Mouse (Mus musculus) intestine, postnatal 0 days (tissue): ENCODE measurements around the gene 5730522E02Rik. TPM values are rescaled to one million over a fixed set of nuclear protein-coding genes. Genes with fewer than 3 reads are reported as not detected.

Source experiments
- ATAC-seq: fragments of 200-750 bp; cut with Nextera tagmentation; 2 replicates; pipeline ENCODE4 v1.8.0; 2017; ENCODE audit warnings: mild to moderate bottlenecking, moderate TSS enrichment, moderate library complexity
- H3K27ac ChIP-seq: fragments of 300-500 bp; sonication (generic); 2 replicates; pipeline ENCODE4 v1.5.1; 2014; ENCODE audit warnings: mild to moderate bottlenecking, low read depth, low read length, moderate library complexity
- H3K27me3 ChIP-seq: fragments of 300-500 bp; sonication (generic); replicated peaks from 2 replicates; pipeline ENCODE4 v1.6.1; 2014; ENCODE audit warnings: low read length, mixed read lengths; ENCODE audit not compliant: control insufficient read depth, insufficient read depth
- H3K36me3 ChIP-seq: fragments of 300-500 bp; sonication (generic); 2 replicates; pipeline ENCODE4 v1.6.1; 2014; ENCODE audit warnings: mild to moderate bottlenecking, moderate library complexity; ENCODE audit not compliant: control insufficient read depth, insufficient read depth
- H3K4me1 ChIP-seq: fragments of 300-500 bp; sonication (generic); replicated peaks from 2 replicates; pipeline ENCODE4 v1.6.1; 2014; ENCODE audit warnings: antibody characterized with exemption, low read length, mixed read lengths; ENCODE audit not compliant: control insufficient read depth, insufficient read depth
- H3K4me2 ChIP-seq: fragments of 300-500 bp; sonication (generic); replicated peaks from 2 replicates; pipeline ENCODE4 v1.6.1; 2014; ENCODE audit warnings: low read depth, mild to moderate bottlenecking, moderate library complexity
- H3K4me3 ChIP-seq: fragments of 300-500 bp; sonication (generic); 2 replicates; pipeline ENCODE4 v1.5.1; 2014; ENCODE audit warnings: low read depth, low read length
- H3K9ac ChIP-seq: fragments of 300-500 bp; sonication (generic); 2 replicates; pipeline ENCODE4 v1.6.1; 2014; ENCODE audit warnings: mild to moderate bottlenecking, low read depth, low read length
- H3K9me3 ChIP-seq: fragments of 300-500 bp; sonication (generic); 2 replicates; pipeline ENCODE4 v1.6.1; 2016; ENCODE audit warnings: mixed run types; ENCODE audit not compliant: control insufficient read depth
- CTCF ChIP-seq: sonication (generic); IDR thresholded peaks from 2 replicates; pipeline ENCODE4 v1.5.1; 2016; ENCODE audit warnings: low read depth, mild to moderate bottlenecking, control low read depth, antibody characterized with exemption, moderate library complexity
- WGBS: fragments of 180-500 bp; shearing (Covaris S2); extraction: QIAGEN DNeasy Blood & Tissue Kit; methylation state at CpG from one replicate; pipeline ENCODE4 v1.1.7; 2014; 5-methylcytosine and 5-hydroxymethylcytosine counted together
- polyA plus RNA-seq: library from polyadenylated mRNA; unstranded; fragments of >200 nt; fragmentation: Nextera tagmentation; extraction: Ambion mirVana; gene quantifications from 2 replicates; pipeline ENCODE4 v1.2.1, GENCODE M21; 2015

Gene 5730522E02Rik
- polyA plus RNA-seq, 1 experiment from 2014 or later = 0.77 TPM

- Histone ChIP-seq H3K4me3 (no peak overlapping the region), H3K27ac (no peak overlapping the region), H3K27me3 (no peaks in the 10 kb centered on the region), H3K9me3 (no peaks in the 10 kb centered on the region), H3K36me3 (no peaks in the 10 kb centered on the region), H3K9ac (no peak overlapping the region), H3K4me1 (no peaks in the 10 kb centered on the region), H3K4me2 (no peak overlapping the region)
- 65% methylated on average over 14 of the region's 14 CpGs for WGBS
- no peak for TF ChIP-seq CTCF
- no peak for ATAC-seq
These were observed 361.5 kb downstream of the 5730522E02Rik start for GRCm38 (mm10) chr11:25848824-25849644.

- no peaks in the 10 kb centered on the region for H3K36me3 ChIP-seq
- ATAC-seq = no peak
- H3K9me3 ChIP-seq = no peaks in the 10 kb centered on the region
- no peaks in the 10 kb centered on the region for H3K27me3 ChIP-seq
- no peak overlapping the region for H3K9ac ChIP-seq
- H3K4me2 ChIP-seq = no peak overlapping the region
- WGBS = 85% methylated on average over 1 of the region's 1 CpGs
- TF ChIP-seq CTCF = no peak
- H3K4me3 ChIP-seq = no peak overlapping the region
- H3K4me1 ChIP-seq = no peaks in the 10 kb centered on the region
- no peak overlapping the region for H3K27ac ChIP-seq
These were observed 372.1 kb downstream of the 5730522E02Rik start for GRCm38 (mm10) chr11:25838451-25838850.

GRCm38 (mm10) chr11:25819789-25820188 lies 390.8 kb downstream of the 5730522E02Rik start:
- H3K27ac ChIP-seq = no peak overlapping the region
- H3K4me3 ChIP-seq = no peak overlapping the region
- no peak for TF ChIP-seq CTCF
- no peak overlapping the region for H3K4me2 ChIP-seq
- no peaks in the 10 kb centered on the region for H3K9me3 ChIP-seq
- H3K36me3 ChIP-seq = no peaks in the 10 kb centered on the region
- H3K9ac ChIP-seq = no peak overlapping the region
- no peak for ATAC-seq
- no peaks in the 10 kb centered on the region for H3K4me1 ChIP-seq
- no peaks in the 10 kb centered on the region for H3K27me3 ChIP-seq

GRCm38 (mm10) chr11:25813446-25813845 lies 397.1 kb downstream of the 5730522E02Rik start:
- Histone ChIP-seq H3K36me3 (no peaks in the 10 kb centered on the region), H3K9ac (no peak overlapping the region), H3K4me3 (no peak overlapping the region), H3K9me3 (no peaks in the 10 kb centered on the region), H3K4me1 (no peaks in the 10 kb centered on the region), H3K27me3 (no peaks in the 10 kb centered on the region), H3K4me2 (no peak overlapping the region), H3K27ac (no peak overlapping the region)
- WGBS = 91% methylated on average over 2 of the region's 2 CpGs
- no peak for TF ChIP-seq CTCF
- ATAC-seq = no peak

- no peak for ATAC-seq
- Histone ChIP-seq H3K9me3 (no peaks in the 10 kb centered on the region), H3K4me2 (no peak overlapping the region), H3K27me3 (no peaks in the 10 kb centered on the region), H3K4me3 (no peak overlapping the region), H3K27ac (no peak overlapping the region), H3K9ac (no peak overlapping the region), H3K4me1 (no peaks in the 10 kb centered on the region), H3K36me3 (no peaks in the 10 kb centered on the region)
- 94% methylated on average over 1 of the region's 1 CpGs for WGBS
- no peak for TF ChIP-seq CTCF
These were observed 422.9 kb downstream of the 5730522E02Rik start for GRCm38 (mm10) chr11:25787691-25788090.

- 71% methylated on average over 1 of the region's 1 CpGs for whole genome bisulfite sequencing
- TF ChIP-seq CTCF = no peak
These were observed 438.3 kb downstream of the 5730522E02Rik start for GRCm38 (mm10) chr11:25772231-25772630.

More at GRCm38 (mm10) chr11:25772231-25772630, 438.3 kb downstream of the 5730522E02Rik start:
- no peak for ATAC-seq
- no peak overlapping the region for H3K4me3 ChIP-seq
- H3K9ac ChIP-seq = no peak overlapping the region
- H3K4me1 ChIP-seq = no peaks in the 10 kb centered on the region
- no peaks in the 10 kb centered on the region for H3K27me3 ChIP-seq
- H3K36me3 ChIP-seq = no peaks in the 10 kb centered on the region
- no peaks in the 10 kb centered on the region for H3K9me3 ChIP-seq
- no peak overlapping the region for H3K4me2 ChIP-seq
- no peak overlapping the region for H3K27ac ChIP-seq
